Mouse (Mus musculus) hindbrain, embryonic 10.5 days (tissue): ENCODE data around the gene Sla2. TPM values are rescaled to one million over a fixed set of nuclear protein-coding genes. Genes with fewer than 3 reads are reported as not detected.
"Not testable (repeated sequence)": the region's sequence is repeated elsewhere in the genome, so short reads cannot be mapped to it uniquely, and the experiment has no call there.

Experiments used
- DNase-seq: peaks from one replicate; pipeline ENCODE4 v3.0.0-alpha.2; 2017; ENCODE audit warnings: low spot score
- H3K27ac ChIP-seq: fragments of 300-500 bp; sonication (generic); 2 replicates; pipeline ENCODE4 v1.5.1; 2016; ENCODE audit warnings: mild to moderate bottlenecking, moderate library complexity
- H3K27me3 ChIP-seq: fragments of 300-500 bp; sonication (generic); 2 replicates; pipeline ENCODE4 v1.6.1; 2016; ENCODE audit warnings: mild to moderate bottlenecking; ENCODE audit not compliant: poor library complexity, insufficient read depth, severe bottlenecking
- H3K36me3 ChIP-seq: fragments of 300-500 bp; sonication (generic); 2 replicates; pipeline ENCODE4 v1.6.1; 2016; ENCODE audit warnings: mild to moderate bottlenecking, moderate library complexity
- H3K4me1 ChIP-seq: fragments of 300-500 bp; sonication (generic); replicated peaks from 2 replicates; pipeline ENCODE4 v1.6.1; 2016; ENCODE audit warnings: mild to moderate bottlenecking
- H3K4me3 ChIP-seq: fragments of 300-500 bp; sonication (generic); 2 replicates; pipeline ENCODE4 v1.5.1; 2016; ENCODE audit warnings: mild to moderate bottlenecking, moderate library complexity
- H3K9me3 ChIP-seq: fragments of 300-500 bp; sonication (generic); 2 replicates; pipeline ENCODE4 v1.6.1; 2016; ENCODE audit warnings: mild to moderate bottlenecking, moderate library complexity
- WGBS: fragments of 180-500 bp; shearing (Covaris S2); methylation state at CpG from one replicate; pipeline ENCODE4 v1.1.7; 2016; 5-methylcytosine and 5-hydroxymethylcytosine counted together
- polyA plus RNA-seq: library from polyadenylated mRNA; unstranded; fragments of >200 nt; fragmentation: Nextera tagmentation; extraction: Ambion mirVana; gene quantifications from 2 replicates; pipeline ENCODE4 v1.2.1, GENCODE M21; 2016

Gene Sla2
- polyA plus RNA-seq, 1 experiment from 2014 or later: 0.37 TPM

GRCm38 (mm10) chr2:156857385-156857791, 29.6 kb downstream of the Sla2 start:
- WGBS: 85% methylated on average over 3 of the region's 3 CpGs
- H3K4me1 ChIP-seq: peaks cover 12% of the 10 kb centered on the region
- H3K27me3 ChIP-seq: no peaks in the 10 kb centered on the region
- H3K9me3 ChIP-seq: no peaks in the 10 kb centered on the region
- DNase-seq: no peak
- no peak overlapping the region for H3K27ac ChIP-seq
- H3K4me3 ChIP-seq: no peak overlapping the region
- H3K36me3 ChIP-seq: peaks cover 75% of the 10 kb centered on the region

DNA sequence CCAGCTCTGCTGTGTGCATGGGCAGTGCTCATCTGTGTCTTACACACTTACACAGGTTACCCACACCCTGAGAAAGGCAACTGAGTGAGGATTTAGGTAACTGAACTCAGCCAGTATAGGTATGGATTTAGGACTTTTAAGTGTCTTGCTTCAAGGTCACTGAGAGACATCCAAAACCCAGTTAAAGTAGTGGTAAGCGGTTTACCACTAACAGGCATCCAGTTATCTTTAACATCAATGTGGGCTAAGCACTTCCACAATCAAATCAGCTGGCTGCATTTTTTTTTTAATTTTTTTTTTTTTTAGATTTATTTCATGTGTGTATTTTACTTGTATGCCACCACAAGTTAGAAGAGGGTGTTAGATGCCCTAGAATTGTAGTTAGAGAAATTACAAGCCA, 30.7 kb downstream of the Sla2 start:
- 94% methylated on average over 1 of the region's 1 CpGs for WGBS
- Histone ChIP-seq H3K4me1 (peaks cover 6% of the 10 kb centered on the region), H3K27ac (no peak overlapping the region), H3K36me3 (peaks cover 86% of the 10 kb centered on the region), H3K4me3 (no peak overlapping the region), H3K9me3 (no peaks in the 10 kb centered on the region), H3K27me3 (no peaks in the 10 kb centered on the region)
- DNase-seq: no peak

GRCm38 (mm10) chr2:156853999-156854771, 32.8 kb downstream of the Sla2 start:
- not testable (repeated sequence) for H3K4me1 ChIP-seq, H3K4me3 ChIP-seq, H3K27me3 ChIP-seq, H3K27ac ChIP-seq, H3K9me3 ChIP-seq
- WGBS: 58% methylated on average over 13 of the region's 13 CpGs
- H3K36me3 ChIP-seq: peaks cover 92% of the 10 kb centered on the region
- DNase-seq: peak; percentile 28

DNA sequence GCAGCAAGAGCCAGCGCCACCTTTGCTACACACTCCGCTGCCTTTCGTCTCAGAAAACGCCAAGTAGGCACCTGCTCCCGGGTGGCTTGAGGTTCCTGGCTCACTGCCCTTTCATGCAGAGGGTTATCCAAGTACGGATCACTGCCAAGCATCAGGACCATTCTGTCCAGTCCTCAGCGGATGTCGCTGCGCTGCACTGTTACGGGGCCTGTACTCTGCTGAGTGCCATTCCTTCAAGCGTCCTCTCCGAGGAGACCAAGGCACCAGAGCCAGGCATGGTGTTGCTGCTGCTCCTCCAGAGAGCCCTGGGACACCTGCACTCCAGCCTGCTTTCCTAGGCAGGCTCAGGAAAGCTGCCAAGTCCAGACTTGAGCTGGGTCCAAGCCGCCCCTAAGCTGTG, 33.4 kb downstream of the Sla2 start:
- not testable (repeated sequence) for H3K4me1 ChIP-seq, H3K4me3 ChIP-seq, H3K27me3 ChIP-seq, DNase-seq, H3K9me3 ChIP-seq, H3K27ac ChIP-seq
- peaks cover 92% of the 10 kb centered on the region for H3K36me3 ChIP-seq
- 92% methylated on average over 11 of the region's 13 CpGs for WGBS

GRCm38 (mm10) chr2:156850505-156850904, 36.5 kb downstream of the Sla2 start:
- H3K4me3 ChIP-seq: no peak overlapping the region
- H3K4me1 ChIP-seq: peaks cover 4% of the 10 kb centered on the region
- 89% methylated on average over 5 of the region's 5 CpGs for WGBS
- no peaks in the 10 kb centered on the region for H3K9me3 ChIP-seq
- H3K36me3 ChIP-seq: peaks cover 95% of the 10 kb centered on the region
- H3K27me3 ChIP-seq: no peaks in the 10 kb centered on the region
- DNase-seq: no peak
- H3K27ac ChIP-seq: no peak overlapping the region

DNA sequence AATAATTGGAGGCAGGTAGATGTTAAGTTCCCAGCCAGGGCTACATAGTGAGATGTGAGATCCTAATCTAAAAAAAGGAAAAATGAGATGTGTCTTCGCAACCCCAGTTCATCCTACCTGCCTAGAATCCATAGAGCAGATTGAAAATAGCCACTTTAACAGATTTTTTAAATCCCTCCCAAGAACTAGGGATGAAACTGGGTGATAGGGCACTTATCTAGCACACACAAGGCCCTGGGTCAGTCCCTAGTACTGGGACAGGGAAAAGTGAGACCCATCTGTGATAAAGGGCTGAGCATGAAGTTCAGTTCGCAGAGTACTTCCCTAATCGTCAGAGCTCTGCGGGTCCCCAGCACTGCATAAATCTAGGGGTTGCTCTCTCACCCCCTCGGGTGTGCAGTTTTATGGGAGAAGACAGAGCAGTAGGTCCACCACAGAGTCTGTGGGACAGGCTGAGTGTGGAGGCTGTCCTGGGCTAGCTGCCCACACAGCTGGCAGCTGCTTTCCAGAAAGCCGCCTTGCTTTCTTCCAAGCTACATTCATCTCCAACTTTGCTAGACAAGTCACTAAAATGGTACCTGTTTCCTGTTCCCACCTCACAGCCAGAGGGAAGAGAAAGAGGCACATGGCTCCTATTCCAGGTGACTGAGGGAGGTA, 38.3 kb downstream of the Sla2 start:
- Histone ChIP-seq H3K27ac (no peak overlapping the region), H3K4me3 (no peak overlapping the region), H3K9me3 (no peaks in the 10 kb centered on the region), H3K4me1 (peaks cover 23% of the 10 kb centered on the region), H3K36me3 (peaks cover 96% of the 10 kb centered on the region), H3K27me3 (no peaks in the 10 kb centered on the region)
- 92% methylated on average over 6 of the region's 6 CpGs for WGBS
- DNase-seq: no peak

DNA sequence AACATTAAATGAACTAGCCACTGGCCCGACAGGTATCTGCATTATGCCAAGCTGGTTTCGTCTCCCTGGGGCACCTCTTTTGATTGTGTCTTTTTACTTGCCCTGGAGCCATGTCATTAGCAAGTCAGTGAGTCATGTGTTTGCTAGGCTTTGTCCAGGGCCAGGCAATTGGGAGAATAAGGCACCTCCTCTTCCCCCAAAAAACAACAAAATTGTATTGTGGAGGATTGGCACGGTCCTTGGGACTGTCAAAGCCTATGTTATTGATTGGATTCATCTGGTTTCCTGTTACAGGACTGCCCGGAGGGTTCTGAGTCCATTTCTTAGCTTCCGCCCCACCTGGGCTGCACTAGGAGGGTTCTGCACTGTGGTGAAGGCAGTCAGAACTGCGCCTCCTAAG, 39.3 kb downstream of the Sla2 start:
- 76% methylated on average over 6 of the region's 6 CpGs for WGBS
- H3K27me3 ChIP-seq: no peaks in the 10 kb centered on the region
- no peaks in the 10 kb centered on the region for H3K9me3 ChIP-seq
- no peak overlapping the region for H3K4me3 ChIP-seq
- peaks cover 33% of the 10 kb centered on the region for H3K4me1 ChIP-seq
- H3K36me3 ChIP-seq: peaks cover 91% of the 10 kb centered on the region
- H3K27ac ChIP-seq: no peak overlapping the region
- DNase-seq: no peak

DNA sequence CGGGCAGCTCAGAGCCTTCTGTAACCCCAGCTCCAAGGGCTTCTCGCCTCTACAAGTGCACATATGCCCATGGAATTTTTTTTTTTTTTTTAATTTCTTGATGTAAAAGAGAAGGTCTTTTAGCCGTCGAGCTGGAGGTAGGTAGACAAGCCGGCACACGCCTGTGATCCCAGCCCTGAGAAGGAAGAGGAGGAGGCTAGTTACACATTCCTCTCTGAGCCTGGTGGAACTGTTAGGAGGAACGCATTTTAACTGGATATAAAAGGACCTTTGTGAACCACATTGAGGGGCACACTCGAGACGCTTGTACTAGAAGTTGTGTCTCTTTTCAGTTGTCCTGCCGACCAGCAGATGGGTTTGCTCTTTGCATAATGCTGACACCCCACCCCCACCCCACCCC, 42.3 kb downstream of the Sla2 start:
- Histone ChIP-seq H3K9me3 (no peaks in the 10 kb centered on the region), H3K27ac (peak overlapping the region; percentile 68), H3K36me3 (peaks cover 62% of the 10 kb centered on the region), H3K4me1 (peaks cover 51% of the 10 kb centered on the region), H3K27me3 (no peaks in the 10 kb centered on the region), H3K4me3 (peak overlapping the region; percentile 16)
- WGBS: 46% methylated on average over 10 of the region's 10 CpGs
- DNase-seq: peak; percentile 21

DNA sequence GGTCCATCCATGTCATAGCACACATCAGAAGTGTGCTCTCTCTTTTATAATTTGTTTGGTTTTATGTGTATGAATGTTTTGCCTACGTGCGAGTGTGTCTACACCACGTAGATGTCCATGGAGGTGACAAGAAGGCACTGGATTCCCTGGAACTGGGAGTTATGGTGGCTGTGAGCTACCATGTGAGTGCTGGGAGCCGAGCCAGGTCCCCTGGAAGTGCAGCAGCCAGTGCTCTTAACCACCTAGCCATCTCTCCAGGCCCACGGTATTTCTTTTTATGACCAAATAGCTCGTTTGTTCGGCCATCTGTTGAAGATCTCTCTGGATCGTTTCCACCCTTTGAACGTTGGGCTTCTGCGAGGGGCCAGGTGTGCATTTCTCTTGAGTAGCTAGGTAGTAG, 43.7 kb downstream of the Sla2 start:
- Histone ChIP-seq H3K9me3 (no peaks in the 10 kb centered on the region), H3K4me1 (peaks cover 63% of the 10 kb centered on the region), H3K27me3 (no peaks in the 10 kb centered on the region), H3K27ac (no peak overlapping the region), H3K36me3 (peaks cover 48% of the 10 kb centered on the region), H3K4me3 (peak overlapping the region; percentile 20)
- DNase-seq: no peak
- WGBS: 87% methylated on average over 10 of the region's 10 CpGs

DNA sequence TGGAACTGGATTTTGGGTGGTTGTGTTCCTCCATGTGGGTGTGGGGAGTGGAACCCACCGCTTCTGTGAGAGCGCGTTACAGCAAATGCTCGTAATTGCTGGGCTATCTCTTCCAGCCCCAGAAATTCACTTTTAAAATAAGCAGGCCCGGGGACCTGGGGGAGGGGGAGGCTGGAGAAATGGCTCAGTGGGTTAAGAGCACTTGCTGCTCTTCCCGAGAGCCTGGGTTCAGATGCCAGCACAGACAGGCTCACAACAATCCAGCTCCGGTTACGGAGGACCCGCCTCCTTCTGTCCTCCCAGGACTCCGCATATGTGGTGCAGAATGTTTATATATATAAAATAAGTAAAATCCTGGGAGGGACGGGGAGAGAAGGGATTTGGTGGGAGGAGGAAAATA, 44.3 kb downstream of the Sla2 start:
- H3K27ac ChIP-seq: peak overlapping the region; percentile 98
- DNase-seq: peak; percentile 27
- WGBS: 12% methylated on average over 11 of the region's 11 CpGs

GRCm38 (mm10) chr2:156841841-156842706, 44.9 kb downstream of the Sla2 start:
- Histone ChIP-seq H3K36me3 (peaks cover 43% of the 10 kb centered on the region), H3K4me3 (peak overlapping the region; percentile 96), H3K27me3 (no peaks in the 10 kb centered on the region), H3K4me1 (peaks cover 66% of the 10 kb centered on the region), H3K9me3 (no peaks in the 10 kb centered on the region), H3K27ac (peak overlapping the region; percentile 98)
- DNase-seq: peak; percentile 57
- 3% methylated on average over 20 of the region's 20 CpGs for WGBS

More for the DNA sequence above, 44.3 kb downstream of the Sla2 start:
- Histone ChIP-seq H3K27me3 (no peaks in the 10 kb centered on the region), H3K9me3 (no peaks in the 10 kb centered on the region), H3K4me1 (peaks cover 66% of the 10 kb centered on the region), H3K36me3 (peaks cover 43% of the 10 kb centered on the region), H3K4me3 (peak overlapping the region; percentile 96)

DNA sequence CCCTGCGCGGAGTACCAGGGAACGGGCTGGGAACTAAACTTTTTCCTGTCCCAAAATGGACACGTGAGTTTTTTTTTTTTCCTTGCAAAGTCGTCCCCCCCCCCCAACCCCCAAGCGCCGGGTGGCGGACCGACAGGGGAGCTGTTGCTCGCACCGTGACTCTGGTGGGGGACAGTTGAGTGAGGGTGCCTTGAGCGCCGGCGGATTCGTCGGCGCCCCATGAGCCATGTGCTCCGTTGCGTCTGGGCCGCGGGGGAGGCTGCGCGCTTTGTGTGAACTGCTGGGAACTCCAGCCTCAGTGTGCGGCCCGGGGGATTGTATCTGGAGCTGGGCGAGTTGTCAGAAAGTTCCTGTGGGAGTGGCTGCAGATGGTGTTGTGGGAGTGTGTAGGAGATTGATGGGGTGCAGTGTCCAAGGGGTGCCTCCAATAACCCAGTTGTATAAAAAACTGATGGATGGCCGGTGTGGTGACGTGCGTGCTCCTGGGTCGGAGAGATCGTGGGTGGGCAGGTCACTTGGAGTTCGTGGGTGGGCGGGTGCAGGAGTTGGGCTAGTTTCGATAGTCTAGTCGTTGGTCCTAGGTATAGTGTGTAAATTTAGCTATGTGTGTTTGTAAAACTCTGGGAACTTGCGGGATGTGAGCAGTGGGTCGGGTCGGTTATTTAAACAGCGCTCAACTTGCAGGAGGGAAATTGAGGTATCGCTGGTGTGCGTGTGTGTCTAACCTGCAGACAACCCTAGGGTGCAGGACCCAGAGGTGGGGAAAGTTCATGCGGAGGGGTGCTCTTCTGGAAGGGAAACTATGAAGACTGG, 45.8 kb downstream of the Sla2 start:
- DNase-seq: peak; percentile 75
- H3K36me3 ChIP-seq: peaks cover 43% of the 10 kb centered on the region
- H3K4me1 ChIP-seq: peaks cover 66% of the 10 kb centered on the region
- H3K27ac ChIP-seq: peak overlapping the region; percentile 98
- no peaks in the 10 kb centered on the region for H3K27me3 ChIP-seq
- WGBS: under 1% methylated on average over 42 of the region's 42 CpGs
- no peaks in the 10 kb centered on the region for H3K9me3 ChIP-seq
- peak overlapping the region; percentile 96 for H3K4me3 ChIP-seq
